Mouse (Mus musculus): Measurements from ENCODE around the gene Luzp4.
"Not testable (repeated sequence)": the region's sequence is repeated elsewhere in the genome, so short reads cannot be mapped to it uniquely, and the experiment has no call there.

Luzp4 gene

GRCm38 (mm10) chrX:148857340-148857739 is at the start of gene Luzp4:
Luzp4 (plus strand) TSS chrX:148857640.
- DNase-seq (ENCODE audit: low spot score in 2 of 2) = not testable (repeated sequence)

GRCm38 (mm10) chrX:148841801-148842200 is 15.6 kb upstream of the Luzp4 start:
- not testable (repeated sequence) for DNase-seq (ENCODE audit: low spot score in 2 of 2)
